Mouse (Mus musculus): ENCODE data around the gene Igf1r. TPM values are rescaled to one million over a fixed set of nuclear protein-coding genes. Genes with fewer than 3 reads are reported as not detected.

Igf1r gene
- polyA plus RNA-seq, 1 experiment: 16.9 TPM

DNA sequence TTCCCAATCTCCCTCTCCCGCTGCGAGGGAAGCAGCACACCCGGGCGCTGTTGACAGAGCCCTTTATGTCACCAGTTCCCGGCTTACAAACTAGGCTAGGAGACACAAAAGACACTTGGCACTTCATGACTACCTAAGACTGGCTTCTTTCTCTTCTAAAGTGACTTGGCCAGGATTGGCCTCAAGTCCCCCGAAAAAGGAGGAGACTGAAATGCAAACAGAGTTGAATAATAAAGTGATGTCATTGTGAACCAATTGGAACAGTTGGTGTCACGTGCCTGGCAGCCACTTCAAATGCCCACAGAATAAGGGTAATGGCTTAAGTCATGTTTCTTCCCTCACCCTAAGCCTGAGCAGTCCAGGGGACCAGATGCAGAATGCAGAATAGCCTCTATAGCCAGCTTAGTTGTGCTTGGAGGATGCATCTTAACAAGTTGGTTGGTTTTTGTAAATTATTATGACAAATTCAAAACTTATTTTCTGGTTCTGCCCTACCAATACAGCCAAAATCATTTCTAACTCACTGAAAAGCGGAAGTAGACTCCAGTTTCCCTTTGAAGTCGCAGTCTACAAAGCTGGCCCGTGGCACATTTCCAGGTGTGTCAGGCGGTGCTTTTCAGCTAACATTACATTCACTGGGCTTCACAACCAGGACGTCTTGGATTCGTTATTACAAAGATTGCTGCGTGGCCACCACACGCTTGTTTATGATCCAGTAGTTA is 150.0 kb downstream of the Igf1r start:
- TF ChIP-seq POLR2A (IDR thresholded peaks at IDR 0.05; ENCODE audit: borderline replicate concordance, extremely low read depth, low read depth, low read length) (no peak), CTCF (IDR thresholded peaks at IDR 0.05; ENCODE audit: insufficient read depth, low read length) (no peak)
- peaks cover 3% of the 10 kb centered on the region; the same call in 1 of the 2 replicates for H3K4me1 ChIP-seq (ENCODE audit: control insufficient read depth, insufficient read depth, low read length)
- DNase-seq: no peak
- H3K4me3 ChIP-seq (replicated peaks; ENCODE audit: extremely low read depth, low read depth, low read length): no peak overlapping the region
- WGBS: 43% methylated on average over 15 of the region's 15 CpGs

DNA sequence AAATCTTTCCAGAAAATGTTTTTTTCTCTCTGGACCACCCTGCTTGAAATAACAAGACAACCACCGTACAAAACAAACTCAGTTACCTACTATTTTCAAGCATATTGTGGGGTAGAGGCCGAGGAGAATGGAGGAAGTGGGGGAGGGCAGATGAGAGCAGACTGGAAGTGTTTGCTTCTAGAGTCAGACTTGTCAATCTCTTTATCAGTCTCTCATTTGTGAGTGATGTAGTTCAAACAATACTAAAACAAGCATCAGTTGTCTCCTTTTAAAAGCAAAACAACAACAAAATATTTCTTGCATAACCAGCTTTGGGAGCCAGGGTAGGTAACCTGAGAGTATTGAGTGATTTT is 150.5 kb downstream of the Igf1r start:
- DNase-seq: no peak

DNA sequence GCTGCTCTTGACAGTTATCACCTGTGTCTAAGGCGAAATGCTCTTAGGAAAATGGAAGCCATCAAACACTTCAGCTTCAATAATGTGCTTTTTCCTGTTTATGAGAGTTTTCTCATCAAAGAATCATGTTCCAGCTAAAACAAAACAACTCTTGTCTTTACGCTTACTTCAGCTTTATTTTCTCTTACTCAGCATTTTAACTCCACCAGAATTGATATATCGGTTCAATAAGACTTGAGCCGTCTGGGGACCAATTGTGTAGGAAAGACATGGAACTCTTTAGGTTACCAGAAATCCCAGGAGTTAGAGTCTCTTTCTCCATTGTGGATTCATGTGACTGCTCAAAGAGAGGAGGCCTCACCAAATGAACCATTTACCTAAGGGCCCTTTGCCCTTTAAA is 158.9 kb downstream of the Igf1r start:
- DNase-seq: no peak
- TF ChIP-seq CTCF (IDR thresholded peaks at IDR 0.05; ENCODE audit: insufficient read depth, low read length): no peak
- no peak for TF ChIP-seq POLR2A (IDR thresholded peaks at IDR 0.05; ENCODE audit: borderline replicate concordance, extremely low read depth, low read depth, low read length)
- no peaks in the 10 kb centered on the region for H3K4me1 ChIP-seq (ENCODE audit: control insufficient read depth, insufficient read depth, low read length)
- no peak overlapping the region for H3K4me3 ChIP-seq (replicated peaks; ENCODE audit: extremely low read depth, low read depth, low read length)
- WGBS: 88% methylated on average over 4 of the region's 4 CpGs

More for the DNA sequence above, 150.5 kb downstream of the Igf1r start:
- H3K4me3 ChIP-seq (replicated peaks; ENCODE audit: extremely low read depth, low read depth, low read length): no peak overlapping the region
- H3K4me1 ChIP-seq (ENCODE audit: control insufficient read depth, insufficient read depth, low read length): peaks cover 3% of the 10 kb centered on the region; the same call in 1 of the 2 replicates
- WGBS: 17% methylated on average over 2 of the region's 2 CpGs
- TF ChIP-seq POLR2A (IDR thresholded peaks at IDR 0.05; ENCODE audit: borderline replicate concordance, extremely low read depth, low read depth, low read length) (no peak), CTCF (IDR thresholded peaks at IDR 0.05; ENCODE audit: insufficient read depth, low read length) (no peak)

DNA sequence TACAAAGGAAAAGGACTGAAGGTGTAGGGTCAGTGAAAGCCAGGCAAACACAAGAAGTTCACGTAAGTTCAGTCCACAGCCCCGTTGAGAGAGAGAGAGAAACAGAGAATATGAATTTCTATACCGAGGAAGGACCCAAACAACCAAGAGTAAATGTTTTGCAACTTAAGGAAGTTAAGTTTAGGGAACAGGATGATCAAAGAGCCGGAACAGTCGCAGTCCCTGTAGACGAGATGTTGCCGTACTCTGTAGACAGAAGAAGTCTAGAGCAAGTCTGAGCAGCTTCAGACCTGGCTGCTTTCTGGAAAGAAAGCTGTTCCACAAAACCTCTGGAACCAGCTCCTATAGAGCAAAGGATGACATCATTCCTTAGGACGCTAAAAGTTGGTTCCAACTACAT is 160.0 kb downstream of the Igf1r start:
- DNase-seq: no peak
- WGBS: 39% methylated on average over 8 of the region's 8 CpGs
- H3K4me3 ChIP-seq (replicated peaks; ENCODE audit: extremely low read depth, low read depth, low read length): no peak overlapping the region
- H3K4me1 ChIP-seq (ENCODE audit: control insufficient read depth, insufficient read depth, low read length): no peaks in the 10 kb centered on the region
- TF ChIP-seq CTCF (IDR thresholded peaks at IDR 0.05; ENCODE audit: insufficient read depth, low read length): no peak
- TF ChIP-seq POLR2A (IDR thresholded peaks at IDR 0.05; ENCODE audit: borderline replicate concordance, extremely low read depth, low read depth, low read length): no peak

DNA sequence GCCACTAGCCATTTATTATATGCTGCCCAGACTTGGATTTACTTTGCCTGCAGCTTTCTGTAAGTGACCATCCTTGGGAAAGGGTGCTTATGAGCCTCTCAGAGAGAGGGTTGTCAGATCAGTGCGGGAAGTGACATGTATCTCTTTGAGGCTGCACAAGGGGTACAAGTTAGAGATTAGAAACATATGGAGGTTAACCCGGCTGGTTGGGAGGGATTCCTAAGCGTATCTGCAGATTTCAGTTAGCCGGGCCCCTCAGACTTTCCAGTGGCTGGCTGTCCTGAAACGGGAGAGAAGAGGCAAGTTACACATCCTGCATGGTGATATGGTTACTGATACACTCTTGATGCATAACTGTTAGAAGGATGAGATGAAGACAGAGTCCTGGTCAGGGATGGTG is 161.7 kb downstream of the Igf1r start:
- Histone ChIP-seq H3K4me3 (replicated peaks; ENCODE audit: extremely low read depth, low read depth, low read length) (no peak overlapping the region), H3K4me1 (ENCODE audit: control insufficient read depth, insufficient read depth, low read length) (no peaks in the 10 kb centered on the region)
- 77% methylated on average over 5 of the region's 5 CpGs for WGBS
- DNase-seq: no peak
- TF ChIP-seq CTCF (IDR thresholded peaks at IDR 0.05; ENCODE audit: insufficient read depth, low read length): no peak
- no peak for TF ChIP-seq POLR2A (IDR thresholded peaks at IDR 0.05; ENCODE audit: borderline replicate concordance, extremely low read depth, low read depth, low read length)

DNA sequence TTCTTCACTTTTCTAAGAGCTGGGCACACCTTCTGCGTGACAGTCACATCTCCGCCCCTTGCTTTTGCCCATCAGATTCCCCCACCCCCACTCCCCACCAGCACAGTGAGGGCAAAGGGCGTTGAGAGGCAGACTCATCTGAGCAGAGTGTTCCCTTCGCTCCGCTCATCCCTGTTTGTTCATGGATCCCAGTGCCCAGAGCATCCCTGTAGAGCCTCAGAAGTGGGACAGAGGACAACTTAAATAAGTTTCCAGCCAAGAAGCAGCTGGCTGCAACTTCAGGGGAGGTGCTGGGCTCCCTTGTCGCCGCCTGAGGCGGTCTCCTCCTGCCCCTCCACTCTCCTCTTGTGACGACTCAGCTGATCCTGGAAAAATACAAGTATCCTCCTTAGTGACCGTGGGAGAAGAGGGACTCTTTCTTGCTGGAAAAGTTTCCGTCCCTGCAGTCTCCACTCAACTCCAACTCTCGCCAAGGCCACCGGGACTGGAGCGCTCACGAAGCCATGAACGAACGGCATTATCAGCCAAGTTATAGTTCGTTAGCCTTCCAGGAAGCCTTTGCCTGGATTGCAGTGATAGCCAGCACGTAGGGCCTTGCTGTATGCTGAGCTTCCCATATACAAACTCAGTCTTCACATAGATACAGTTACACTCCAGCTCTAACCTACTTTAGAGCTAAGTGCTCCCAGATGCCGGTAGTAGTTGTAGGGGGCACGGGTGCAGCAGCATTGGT is 162.5 kb downstream of the Igf1r start:
- Histone ChIP-seq H3K4me3 (replicated peaks; ENCODE audit: extremely low read depth, low read depth, low read length) (no peak overlapping the region), H3K4me1 (ENCODE audit: control insufficient read depth, insufficient read depth, low read length) (no peaks in the 10 kb centered on the region)
- 76% methylated on average over 21 of the region's 21 CpGs for WGBS
- TF ChIP-seq POLR2A (IDR thresholded peaks at IDR 0.05; ENCODE audit: borderline replicate concordance, extremely low read depth, low read depth, low read length) (no peak), CTCF (IDR thresholded peaks at IDR 0.05; ENCODE audit: insufficient read depth, low read length) (no peak)
- DNase-seq: no peak

DNA sequence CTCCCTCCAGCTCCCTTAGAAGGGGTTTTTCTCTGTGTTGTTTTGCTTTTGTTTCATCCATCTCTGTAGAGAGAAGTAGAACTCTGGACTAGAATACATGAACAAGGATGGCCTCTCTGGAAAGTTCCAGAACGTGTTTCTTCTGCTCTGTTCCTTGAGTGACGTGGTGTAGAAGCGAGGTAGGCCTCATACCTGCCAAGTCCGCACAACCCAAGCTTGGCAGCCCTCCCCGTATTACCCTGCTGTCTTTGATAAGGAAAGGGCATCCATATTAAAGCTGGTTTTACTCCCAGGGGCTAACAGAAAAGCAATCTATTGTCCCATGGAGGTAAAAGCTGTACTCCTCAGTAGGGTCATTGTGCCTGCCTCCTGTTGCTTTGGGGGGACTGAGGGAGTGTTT is 164.9 kb downstream of the Igf1r start:
- no peak for DNase-seq
- Histone ChIP-seq H3K4me1 (ENCODE audit: control insufficient read depth, insufficient read depth, low read length) (no peaks in the 10 kb centered on the region), H3K4me3 (replicated peaks; ENCODE audit: extremely low read depth, low read depth, low read length) (no peak overlapping the region)
- TF ChIP-seq CTCF (IDR thresholded peaks at IDR 0.05; ENCODE audit: insufficient read depth, low read length) (no peak), POLR2A (IDR thresholded peaks at IDR 0.05; ENCODE audit: borderline replicate concordance, extremely low read depth, low read depth, low read length) (no peak)
- WGBS: 90% methylated on average over 5 of the region's 5 CpGs

DNA sequence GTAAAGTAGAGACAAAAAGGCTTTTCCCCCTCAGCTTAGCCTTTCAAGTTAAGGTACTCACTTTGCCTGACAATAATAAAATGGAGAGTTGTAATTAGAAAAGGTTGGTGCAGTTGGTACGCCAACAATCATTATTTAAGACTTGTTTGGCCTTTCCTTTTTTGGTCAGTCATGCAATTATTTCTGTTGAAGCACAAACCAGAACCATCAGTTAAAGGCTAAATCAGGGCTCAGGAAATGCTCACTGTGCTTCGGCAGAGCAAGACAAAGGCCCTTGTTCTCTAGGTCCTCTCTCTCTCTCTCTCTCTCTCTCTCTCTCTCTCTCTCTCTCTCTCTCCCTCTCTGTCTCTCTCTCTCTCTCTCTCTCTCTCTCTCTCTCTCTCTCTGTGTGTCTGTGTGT is 165.4 kb downstream of the Igf1r start:
- Histone ChIP-seq H3K4me1 (ENCODE audit: control insufficient read depth, insufficient read depth, low read length) (no peaks in the 10 kb centered on the region), H3K4me3 (replicated peaks; ENCODE audit: extremely low read depth, low read depth, low read length) (no peak overlapping the region)
- TF ChIP-seq CTCF (IDR thresholded peaks at IDR 0.05; ENCODE audit: insufficient read depth, low read length) (no peak), POLR2A (IDR thresholded peaks at IDR 0.05; ENCODE audit: borderline replicate concordance, extremely low read depth, low read depth, low read length) (no peak)
- 67% methylated on average over 2 of the region's 2 CpGs for WGBS
- DNase-seq: no peak

DNA sequence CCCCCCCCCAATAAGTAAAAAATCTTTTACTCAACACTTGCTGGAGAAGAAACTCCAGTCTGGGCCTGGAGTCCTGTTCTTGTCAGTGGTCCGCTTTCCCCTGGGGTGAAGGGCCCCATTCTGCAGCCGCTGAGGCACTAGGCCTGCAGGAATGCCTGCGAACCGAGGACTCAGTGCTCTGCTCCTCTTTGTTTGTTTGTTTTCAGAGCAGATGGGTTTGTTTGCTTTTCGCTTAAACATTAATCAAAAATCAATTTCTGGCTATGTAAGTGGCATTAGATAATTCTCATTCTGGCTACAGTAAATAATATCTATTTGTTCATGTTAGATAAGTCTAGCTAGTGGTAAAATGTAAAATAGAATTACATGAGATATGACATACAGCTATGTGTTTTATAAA is 167.0 kb downstream of the Igf1r start:
- TF ChIP-seq POLR2A (IDR thresholded peaks at IDR 0.05; ENCODE audit: borderline replicate concordance, extremely low read depth, low read depth, low read length): no peak
- DNase-seq: no peak
- WGBS: 71% methylated on average over 5 of the region's 5 CpGs
- Histone ChIP-seq H3K4me3 (replicated peaks; ENCODE audit: extremely low read depth, low read depth, low read length) (no peak overlapping the region), H3K4me1 (ENCODE audit: control insufficient read depth, insufficient read depth, low read length) (no peaks in the 10 kb centered on the region)

DNA sequence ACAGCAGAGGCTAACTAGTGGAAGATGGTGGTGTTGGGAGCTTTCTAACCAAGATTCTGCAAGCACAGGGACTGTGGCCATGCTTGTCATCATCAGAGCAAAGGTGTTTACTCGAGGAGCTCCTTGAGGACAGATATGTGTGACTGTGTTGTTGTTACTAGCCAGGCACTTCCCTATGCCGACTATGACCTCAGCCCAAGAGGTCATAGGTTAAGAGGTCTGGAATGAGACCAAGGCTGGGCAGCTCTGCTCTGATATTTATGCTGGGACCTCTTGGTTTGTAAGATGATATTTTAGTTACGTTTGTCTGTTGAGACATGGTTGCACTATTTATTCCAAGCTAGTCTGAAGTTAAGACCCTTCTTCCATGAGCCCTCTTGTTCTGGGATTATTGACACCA is 169.8 kb downstream of the Igf1r start:
- DNase-seq: no peak
- TF ChIP-seq CTCF (IDR thresholded peaks at IDR 0.05; ENCODE audit: insufficient read depth, low read length): no peak
- TF ChIP-seq POLR2A (IDR thresholded peaks at IDR 0.05; ENCODE audit: borderline replicate concordance, extremely low read depth, low read depth, low read length): no peak
- 29% methylated on average over 3 of the region's 3 CpGs for WGBS
- H3K4me1 ChIP-seq (ENCODE audit: control insufficient read depth, insufficient read depth, low read length): no peaks in the 10 kb centered on the region
- no peak overlapping the region for H3K4me3 ChIP-seq (replicated peaks; ENCODE audit: extremely low read depth, low read depth, low read length)

All from lung, adult 2 months (tissue).